Mouse (Mus musculus) megakaryocyte, embryonic 14.5 days (primary cell): ENCODE results near the gene Ypel2.

Source experiments
- FLI1 ChIP-seq: IDR thresholded peaks from 2 replicates; pipeline ENCODE4 v1.6.1; 2012; ENCODE audit warnings: low read length, inconsistent platforms, mixed read lengths
- GATA1 ChIP-seq: IDR thresholded peaks from 3 replicates; pipeline ENCODE4 v1.6.1; 2012; ENCODE audit warnings: mixed read lengths, low read length, inconsistent platforms, borderline replicate concordance

GRCm38 (mm10) chr11:87001217-87001616, 7.7 kb upstream of the Ypel2 start:
- no peak for TF ChIP-seq FLI1
- no peak for TF ChIP-seq GATA1
